Mouse (Mus musculus) liver, postnatal 0 days (tissue): Measurements from ENCODE around the gene Rasd1. TPM values are rescaled to one million over a fixed set of nuclear protein-coding genes. Genes with fewer than 3 reads are reported as not detected.
"Not testable (repeated sequence)": the region's sequence is repeated elsewhere in the genome, so short reads cannot be mapped to it uniquely, and the experiment has no call there.

Experiments used
- ATAC-seq: fragments of 200-750 bp; cut with Nextera tagmentation; 2 replicates; pipeline ENCODE4 v1.8.0; 2017; ENCODE audit warnings: mild to moderate bottlenecking, moderate library complexity
- DNase-seq: peaks from one replicate; pipeline ENCODE4 v3.0.0-alpha.2; 2016
- H3K27ac ChIP-seq: fragments of 300-500 bp; sonication (generic); 2 replicates; pipeline ENCODE4 v1.5.1; 2014; ENCODE audit warnings: antibody characterized with exemption, moderate library complexity, mild to moderate bottlenecking, low read depth
- H3K27me3 ChIP-seq: fragments of 300-500 bp; sonication (generic); 2 replicates; pipeline ENCODE4 v1.6.1; 2014; ENCODE audit warnings: low read length, control low read depth, mixed read lengths; ENCODE audit not compliant: insufficient read depth
- H3K36me3 ChIP-seq: fragments of 300-500 bp; sonication (generic); replicated peaks from 2 replicates; pipeline ENCODE4 v1.6.1; 2014; ENCODE audit warnings: mild to moderate bottlenecking, control low read depth, low read length, moderate library complexity, mixed read lengths; ENCODE audit not compliant: insufficient read depth
- H3K4me1 ChIP-seq: fragments of 300-500 bp; sonication (generic); 2 replicates; pipeline ENCODE4 v1.6.1; 2014; ENCODE audit warnings: antibody characterized with exemption, mild to moderate bottlenecking, control low read depth; ENCODE audit not compliant: insufficient read depth
- H3K4me2 ChIP-seq: fragments of 300-500 bp; sonication (generic); 2 replicates; pipeline ENCODE4 v1.6.1; 2014; ENCODE audit warnings: low read depth, mild to moderate bottlenecking, low read length, moderate library complexity, mixed read lengths
- H3K4me3 ChIP-seq: fragments of 300-500 bp; sonication (generic); 2 replicates; pipeline ENCODE4 v1.5.1; 2014; ENCODE audit warnings: low read depth, low read length
- H3K9ac ChIP-seq: fragments of 300-500 bp; sonication (generic); replicated peaks from 2 replicates; pipeline ENCODE4 v1.6.1; 2014; ENCODE audit warnings: mild to moderate bottlenecking, moderate library complexity
- H3K9me3 ChIP-seq: fragments of 300-500 bp; sonication (generic); 2 replicates; pipeline ENCODE4 v1.6.1; 2016; ENCODE audit warnings: mild to moderate bottlenecking, control low read depth, low read length, mixed read lengths
- CTCF ChIP-seq: sonication (generic); IDR thresholded peaks from 2 replicates; pipeline ENCODE4 v1.5.1; 2016; ENCODE audit warnings: antibody characterized with exemption, low read depth
- EP300 ChIP-seq: IDR thresholded peaks from 2 replicates; pipeline ENCODE4 v1.6.1; 2016; ENCODE audit warnings: antibody characterized with exemption, low read depth, mild to moderate bottlenecking
- WGBS: fragments of 180-500 bp; shearing (Covaris S2); extraction: QIAGEN DNeasy Blood & Tissue Kit; methylation state at CpG from one replicate; pipeline ENCODE4 v1.1.7; 2014; ENCODE audit not compliant: insufficient replicate concordance; 5-methylcytosine and 5-hydroxymethylcytosine counted together
- polyA plus RNA-seq: library from polyadenylated mRNA; unstranded; fragments of >200 nt; fragmentation: Nextera tagmentation; extraction: Ambion mirVana; gene quantifications from 2 replicates; pipeline ENCODE4 v1.2.1, GENCODE M21; 2015

The Rasd1 gene
- polyA plus RNA-seq, 1 experiment from 2014 or later = 3.2 TPM

GRCm38 (mm10) chr11:59952892-59953291 is 11.9 kb downstream of the Rasd1 start:
- Histone ChIP-seq H3K4me2 (no peak overlapping the region), H3K27me3 (no peaks in the 10 kb centered on the region), H3K27ac (no peak overlapping the region), H3K4me1 (peaks cover 10% of the 10 kb centered on the region), H3K36me3 (0 out of 2 replicates have a peak, but pooled peaks cover 8% of the 10 kb centered on the region), H3K4me3 (no peak overlapping the region), H3K9ac (no peak overlapping the region), H3K9me3 (no peaks in the 10 kb centered on the region)
- no peak for DNase-seq
- WGBS = 86% methylated on average over 14 of the region's 14 CpGs
- no peak for ATAC-seq
- no peak for TF ChIP-seq EP300
- TF ChIP-seq CTCF = no peak

- WGBS = 3% methylated on average over 14 of the region's 16 CpGs
- no peak for TF ChIP-seq EP300
- TF ChIP-seq CTCF = no peak
- Histone ChIP-seq H3K4me2 (peak overlapping the region; percentile 92), H3K9me3 (no peaks in the 10 kb centered on the region), H3K36me3 (no peaks in the 10 kb centered on the region), H3K4me3 (peak overlapping the region; percentile 79), H3K4me1 (peaks cover 15% of the 10 kb centered on the region), H3K27ac (peak overlapping the region; percentile 77), H3K27me3 (no peaks in the 10 kb centered on the region), H3K9ac (peak overlapping the region; percentile 94)
- DNase-seq (peak; percentile 39), ATAC-seq (peak; percentile 77)
These were observed 16.4 kb downstream of the Rasd1 start for GRCm38 (mm10) chr11:59948401-59948767.

- peak within 1 kb of the TSS; percentile 92 for H3K4me2 ChIP-seq
- peak within 1 kb of the TSS; percentile 79 for H3K4me3 ChIP-seq
- TF ChIP-seq EP300 (peak; percentile 40; the same call in 1 of the 2 replicates), CTCF (no peak)
- ATAC-seq (peak; percentile 99), DNase-seq (peak; percentile 95)
- H3K9me3 ChIP-seq = no peaks in the 10 kb centered on the region
- H3K36me3 ChIP-seq = no peaks in the 10 kb centered on the region
- peak within 1 kb of the TSS; percentile 94 for H3K9ac ChIP-seq
- no peaks in the 10 kb centered on the region for H3K27me3 ChIP-seq
- peak within 1 kb of the TSS; percentile 77 for H3K27ac ChIP-seq
- WGBS = 2% methylated on average over 38 of the region's 43 CpGs
- H3K4me1 ChIP-seq = peaks cover 15% of the 10 kb centered on the region
These were observed 16.9 kb downstream of the Rasd1 start, which contains the start of gene Med9 for GRCm38 (mm10) chr11:59947752-59948400. Med9 (plus strand) TSS chr11:59948206.

- WGBS = 90% methylated on average over 9 of the region's 10 CpGs
- H3K27ac ChIP-seq, H3K9ac ChIP-seq, H3K4me3 ChIP-seq, DNase-seq, H3K4me2 ChIP-seq, H3K27me3 ChIP-seq, H3K36me3 ChIP-seq, H3K9me3 ChIP-seq, ATAC-seq: not testable (repeated sequence)
- H3K4me1 ChIP-seq = peaks cover 32% of the 10 kb centered on the region
These were observed 19.9 kb downstream of the Rasd1 start for GRCm38 (mm10) chr11:59944855-59945254.

DNA sequence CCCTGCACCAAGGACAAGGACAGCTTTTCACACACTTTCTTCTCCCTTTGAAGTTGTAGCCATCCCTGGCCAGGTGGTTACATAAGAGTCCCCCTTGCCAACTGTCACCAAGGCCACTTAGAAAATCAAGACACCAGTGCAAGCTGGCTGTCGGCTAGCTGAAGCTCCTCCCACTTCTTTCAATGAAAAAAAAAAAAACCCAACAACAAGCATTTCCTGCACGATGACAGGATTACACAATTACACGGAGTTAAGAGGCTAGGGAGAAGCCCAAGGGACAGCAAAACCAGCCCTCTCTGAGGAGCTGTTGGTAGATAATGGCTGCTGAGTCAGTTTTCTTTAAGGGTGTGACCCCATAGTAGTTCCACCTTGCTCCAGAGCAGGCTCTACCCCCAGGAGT is 23.4 kb downstream of the Rasd1 start:
- TF ChIP-seq CTCF = no peak
- TF ChIP-seq EP300 = 0 out of 2 replicates have a peak, but pooled peaks have one; percentile 28
- DNase-seq (no peak), ATAC-seq (peak; percentile 59)
- H3K9me3 ChIP-seq = no peaks in the 10 kb centered on the region
- H3K4me3 ChIP-seq = no peak overlapping the region
- peaks cover 17% of the 10 kb centered on the region for H3K4me1 ChIP-seq
- no peaks in the 10 kb centered on the region for H3K36me3 ChIP-seq
- 2% methylated on average over 3 of the region's 3 CpGs for WGBS
- peak overlapping the region; percentile 18; the same call in 1 of the 2 replicates for H3K4me2 ChIP-seq
- H3K27ac ChIP-seq = peak overlapping the region; percentile 56; the same call in 1 of the 2 replicates
- H3K27me3 ChIP-seq = no peaks in the 10 kb centered on the region
- H3K9ac ChIP-seq = no peak overlapping the region

- DNase-seq = no peak
- 43% methylated on average over 3 of the region's 3 CpGs for WGBS
- Histone ChIP-seq H3K4me2 (no peak overlapping the region), H3K4me3 (no peak overlapping the region), H3K27me3 (no peaks in the 10 kb centered on the region), H3K27ac (peak overlapping the region; percentile 56; the same call in 1 of the 2 replicates), H3K36me3 (no peaks in the 10 kb centered on the region), H3K9me3 (no peaks in the 10 kb centered on the region), H3K4me1 (peaks cover 17% of the 10 kb centered on the region), H3K9ac (no peak overlapping the region)
- TF ChIP-seq CTCF (no peak), EP300 (peak; percentile 90)
- ATAC-seq = peak; percentile 49; the same call in 1 of the 2 replicates
These were observed 24.1 kb downstream of the Rasd1 start for GRCm38 (mm10) chr11:59940645-59941044.
